Mouse (Mus musculus) hindbrain, embryonic 14.5 days (tissue): ENCODE results near the gene Hmcn1. TPM values are rescaled to one million over a fixed set of nuclear protein-coding genes. Genes with fewer than 3 reads are reported as not detected.

Experiments
- ATAC-seq: fragments of 200-750 bp; cut with Nextera tagmentation; 2 replicates; pipeline ENCODE4 v1.8.0; 2017; ENCODE audit warnings: moderate number of reproducible peaks, mild to moderate bottlenecking, moderate TSS enrichment, moderate library complexity; ENCODE audit not compliant: low FRiP score
- DNase-seq: peaks from one replicate; pipeline ENCODE4 v3.0.0-alpha.2; 2015; ENCODE audit warnings: low spot score
- H3K27ac ChIP-seq: fragments of 300-500 bp; sonication (generic); 2 replicates; pipeline ENCODE4 v1.5.1; 2014; ENCODE audit warnings: mild to moderate bottlenecking, moderate library complexity
- H3K27me3 ChIP-seq: fragments of 300-500 bp; sonication (generic); 2 replicates; pipeline ENCODE4 v1.6.1; 2014; ENCODE audit warnings: mild to moderate bottlenecking, low read length, mixed read lengths; ENCODE audit not compliant: control insufficient read depth, insufficient read depth
- H3K36me3 ChIP-seq: fragments of 300-500 bp; sonication (generic); replicated peaks from 2 replicates; pipeline ENCODE4 v1.6.1; 2014; ENCODE audit not compliant: control insufficient read depth, insufficient read depth
- H3K4me1 ChIP-seq: fragments of 300-500 bp; sonication (generic); replicated peaks from 2 replicates; pipeline ENCODE4 v1.6.1; 2014; ENCODE audit warnings: antibody characterized with exemption, low read length, mixed read lengths; ENCODE audit not compliant: control insufficient read depth, insufficient read depth
- H3K4me2 ChIP-seq: fragments of 300-500 bp; sonication (generic); replicated peaks from 2 replicates; pipeline ENCODE4 v1.6.1; 2014; ENCODE audit warnings: mild to moderate bottlenecking, moderate library complexity
- H3K4me3 ChIP-seq: fragments of 300-500 bp; sonication (generic); replicated peaks from 2 replicates; pipeline ENCODE4 v1.5.1; 2014; ENCODE audit warnings: mild to moderate bottlenecking, low read length
- H3K9ac ChIP-seq: fragments of 300-500 bp; sonication (generic); 2 replicates; pipeline ENCODE4 v1.6.1; 2014
- H3K9me3 ChIP-seq: fragments of 300-500 bp; sonication (generic); 2 replicates; pipeline ENCODE4 v1.6.1; 2016; ENCODE audit warnings: low read length; ENCODE audit not compliant: control insufficient read depth
- WGBS: fragments of 180-500 bp; shearing (Covaris S2); extraction: QIAGEN DNeasy Blood & Tissue Kit; methylation state at CpG from one replicate; pipeline ENCODE4 v1.1.7; 2014; 5-methylcytosine and 5-hydroxymethylcytosine counted together
- polyA plus RNA-seq: library from polyadenylated mRNA; unstranded; fragments of >200 nt; fragmentation: Nextera tagmentation; extraction: Ambion mirVana; gene quantifications from 2 replicates; pipeline ENCODE4 v1.2.1, GENCODE M21; 2014

Hmcn1 gene
- polyA plus RNA-seq, 1 experiment from 2014 or later: 2.2 TPM

DNA sequence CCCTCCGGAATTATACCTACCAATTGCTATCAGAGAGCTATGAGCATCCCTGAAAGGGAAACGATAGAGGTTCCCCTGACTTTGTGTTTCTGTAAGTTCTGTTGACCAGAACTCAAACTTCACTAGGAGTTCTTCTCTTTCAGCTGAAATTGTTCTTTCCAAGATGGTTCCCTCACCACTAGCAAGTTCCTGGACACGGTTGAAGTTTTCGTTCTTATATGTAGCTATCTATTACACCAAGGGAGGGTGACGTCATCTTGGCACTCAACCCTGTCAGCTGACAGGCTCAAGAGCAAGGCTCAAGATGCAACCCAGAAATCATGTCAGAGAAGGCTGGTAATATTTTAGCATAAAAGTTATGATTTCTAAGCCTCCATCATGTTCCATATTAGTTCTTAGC is 239.3 kb downstream of the Hmcn1 start:
- Histone ChIP-seq H3K27me3 (no peaks in the 10 kb centered on the region), H3K4me1 (no peaks in the 10 kb centered on the region), H3K9ac (no peak overlapping the region), H3K36me3 (no peaks in the 10 kb centered on the region), H3K4me2 (no peak overlapping the region), H3K4me3 (no peak overlapping the region), H3K9me3 (no peaks in the 10 kb centered on the region), H3K27ac (no peak overlapping the region)
- ATAC-seq (no peak), DNase-seq (no peak)
- 95% methylated on average over 5 of the region's 5 CpGs for WGBS

GRCm38 (mm10) chr1:150748783-150749182 is 244.5 kb downstream of the Hmcn1 start:
- WGBS: 95% methylated on average over 3 of the region's 3 CpGs
- H3K36me3 ChIP-seq: no peaks in the 10 kb centered on the region
- H3K4me3 ChIP-seq: no peak overlapping the region
- H3K4me2 ChIP-seq: no peak overlapping the region
- H3K27me3 ChIP-seq: no peaks in the 10 kb centered on the region
- no peaks in the 10 kb centered on the region for H3K4me1 ChIP-seq
- no peak overlapping the region for H3K27ac ChIP-seq
- H3K9me3 ChIP-seq: no peaks in the 10 kb centered on the region
- no peak for DNase-seq
- no peak overlapping the region for H3K9ac ChIP-seq
- no peak for ATAC-seq

DNA sequence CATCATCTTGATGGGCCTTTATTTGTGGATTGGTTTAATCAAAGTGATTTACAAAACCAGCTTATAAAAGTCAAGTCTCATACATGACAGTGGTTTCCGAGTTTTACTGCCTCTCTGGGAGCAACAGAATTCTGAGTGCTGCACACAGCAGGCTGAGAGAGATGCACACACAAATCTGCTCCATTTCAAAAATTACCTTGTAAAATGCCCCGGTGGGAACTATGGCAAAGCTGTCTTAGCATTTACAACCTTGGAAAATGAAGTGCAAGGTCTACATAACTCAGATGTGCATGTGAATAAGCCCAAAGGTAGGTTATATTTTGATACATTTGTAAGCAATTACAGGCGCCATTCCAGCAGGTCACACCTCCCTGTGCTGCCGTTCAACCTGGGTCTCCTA is 245.5 kb downstream of the Hmcn1 start:
- H3K9me3 ChIP-seq: no peaks in the 10 kb centered on the region
- no peaks in the 10 kb centered on the region for H3K27me3 ChIP-seq
- DNase-seq (no peak), ATAC-seq (no peak)
- H3K27ac ChIP-seq: no peak overlapping the region
- 84% methylated on average over 4 of the region's 4 CpGs for WGBS
- no peaks in the 10 kb centered on the region for H3K36me3 ChIP-seq
- no peaks in the 10 kb centered on the region for H3K4me1 ChIP-seq
- H3K4me2 ChIP-seq: no peak overlapping the region
- no peak overlapping the region for H3K4me3 ChIP-seq
- no peak overlapping the region for H3K9ac ChIP-seq

- Histone ChIP-seq H3K9ac (no peak overlapping the region), H3K27me3 (no peaks in the 10 kb centered on the region), H3K36me3 (no peaks in the 10 kb centered on the region), H3K4me1 (no peaks in the 10 kb centered on the region), H3K9me3 (no peaks in the 10 kb centered on the region), H3K4me3 (no peak overlapping the region), H3K27ac (no peak overlapping the region), H3K4me2 (no peak overlapping the region)
- no peak for DNase-seq
- 87% methylated on average over 19 of the region's 19 CpGs for WGBS
- no peak for ATAC-seq
These were observed 250.0 kb downstream of the Hmcn1 start for GRCm38 (mm10) chr1:150743097-150743843.

- H3K27ac ChIP-seq: no peak overlapping the region
- H3K27me3 ChIP-seq: no peaks in the 10 kb centered on the region
- H3K4me3 ChIP-seq: no peak overlapping the region
- no peak overlapping the region for H3K9ac ChIP-seq
- no peaks in the 10 kb centered on the region for H3K4me1 ChIP-seq
- no peak for DNase-seq
- 87% methylated on average over 7 of the region's 7 CpGs for WGBS
- no peaks in the 10 kb centered on the region for H3K36me3 ChIP-seq
- no peak for ATAC-seq
- no peak overlapping the region for H3K4me2 ChIP-seq
- H3K9me3 ChIP-seq: no peaks in the 10 kb centered on the region
These were observed 250.7 kb downstream of the Hmcn1 start for GRCm38 (mm10) chr1:150742376-150743087.

- Histone ChIP-seq H3K9me3 (no peaks in the 10 kb centered on the region), H3K4me3 (no peak overlapping the region), H3K27ac (no peak overlapping the region), H3K36me3 (no peaks in the 10 kb centered on the region), H3K4me2 (no peak overlapping the region), H3K4me1 (no peaks in the 10 kb centered on the region), H3K27me3 (no peaks in the 10 kb centered on the region), H3K9ac (no peak overlapping the region)
- ATAC-seq (no peak), DNase-seq (no peak)
- WGBS: 81% methylated on average over 5 of the region's 5 CpGs
These were observed 281.8 kb downstream of the Hmcn1 start for GRCm38 (mm10) chr1:150711438-150711837.

- no peak overlapping the region for H3K9ac ChIP-seq
- H3K9me3 ChIP-seq: no peaks in the 10 kb centered on the region
- H3K4me1 ChIP-seq: no peaks in the 10 kb centered on the region
- ATAC-seq (no peak), DNase-seq (no peak)
- no peaks in the 10 kb centered on the region for H3K36me3 ChIP-seq
- no peaks in the 10 kb centered on the region for H3K27me3 ChIP-seq
- WGBS: 87% methylated on average over 4 of the region's 4 CpGs
- no peak overlapping the region for H3K27ac ChIP-seq
- H3K4me2 ChIP-seq: no peak overlapping the region
- H3K4me3 ChIP-seq: no peak overlapping the region
These were observed 286.7 kb downstream of the Hmcn1 start for GRCm38 (mm10) chr1:150706502-150706901.

- no peak overlapping the region for H3K4me2 ChIP-seq
- no peak overlapping the region for H3K9ac ChIP-seq
- no peak overlapping the region for H3K4me3 ChIP-seq
- ATAC-seq (no peak), DNase-seq (no peak)
- H3K27me3 ChIP-seq: no peaks in the 10 kb centered on the region
- no peaks in the 10 kb centered on the region for H3K4me1 ChIP-seq
- H3K36me3 ChIP-seq: no peaks in the 10 kb centered on the region
- WGBS: 88% methylated on average over 3 of the region's 3 CpGs
- H3K27ac ChIP-seq: no peak overlapping the region
- H3K9me3 ChIP-seq: no peaks in the 10 kb centered on the region
These were observed 295.5 kb downstream of the Hmcn1 start for GRCm38 (mm10) chr1:150697749-150698148.

DNA sequence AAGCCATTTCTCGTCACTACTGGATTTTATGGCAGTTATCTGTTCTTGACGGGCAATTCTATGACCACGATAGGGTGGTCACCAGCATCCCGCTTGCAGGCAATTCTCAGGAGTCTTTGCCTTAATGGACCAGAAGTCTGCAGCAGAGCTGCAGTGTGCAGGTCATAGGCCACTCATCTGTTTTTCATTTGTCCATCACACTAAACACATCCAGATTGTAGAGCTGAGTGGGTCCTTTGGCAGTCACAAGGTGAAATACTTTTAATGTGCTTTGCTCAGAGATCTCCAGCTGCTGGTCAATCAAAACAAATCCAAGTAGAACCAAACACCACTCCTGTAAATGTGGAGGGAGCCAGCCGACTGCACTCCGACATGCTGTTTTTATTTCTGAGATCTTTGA is 311.2 kb downstream of the Hmcn1 start:
- no peaks in the 10 kb centered on the region for H3K27me3 ChIP-seq
- no peak overlapping the region for H3K9ac ChIP-seq
- no peak overlapping the region for H3K27ac ChIP-seq
- no peak overlapping the region for H3K4me3 ChIP-seq
- no peaks in the 10 kb centered on the region for H3K36me3 ChIP-seq
- no peak for ATAC-seq
- no peaks in the 10 kb centered on the region for H3K4me1 ChIP-seq
- no peaks in the 10 kb centered on the region for H3K9me3 ChIP-seq
- DNase-seq: no peak
- no peak overlapping the region for H3K4me2 ChIP-seq
- 87% methylated on average over 6 of the region's 6 CpGs for WGBS
